Mouse (Mus musculus) heart, postnatal 10 days (tissue): ENCODE results near the gene Gm10553. TPM values are rescaled to one million over a fixed set of nuclear protein-coding genes. Genes with fewer than 3 reads are reported as not detected.
"Not testable (repeated sequence)": the region's sequence is repeated elsewhere in the genome, so short reads cannot be mapped to it uniquely, and the experiment has no call there.

Source experiments
- DNase-seq, 2 experiments: peaks; one replicate each; pipeline ENCODE4 v3.0.0; 2021
- intact Hi-C: fragments of 180-260 bp; cut with DNase I; formaldehyde crosslinking; loops from one replicate; pipeline ENCODE4 v1.15.1; 2025
- total RNA-seq, 2 experiments: library from RNA; stranded (reverse); gene quantifications; 2 replicates each; pipeline ENCODE4 v1.2.3; 2021

Gm10553 gene
- not detected for total RNA-seq

DNA sequence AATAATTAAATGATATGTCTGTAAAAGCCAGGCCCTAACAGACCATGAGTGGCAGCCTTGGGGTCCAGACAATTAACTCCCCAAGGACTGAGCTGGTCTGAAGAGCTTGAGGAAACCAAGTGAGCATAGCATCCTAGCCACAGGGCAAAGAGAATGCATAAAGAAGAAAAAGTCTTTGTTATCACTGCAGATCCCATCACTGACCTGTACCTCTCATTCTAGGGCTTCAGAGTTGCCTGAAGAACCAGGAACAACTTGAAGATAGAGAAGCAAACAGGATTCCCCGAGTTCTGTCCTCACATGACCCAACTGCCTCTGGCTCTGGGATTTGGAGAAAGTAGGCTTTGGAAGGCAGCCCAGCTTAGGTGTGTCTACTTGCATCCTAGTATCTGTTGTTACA, at the start of gene Gm10553:
TSS of gene Gm10553 (plus strand) at position 301 of the 400 bp plus-strand sequence.
- intact Hi-C loops, DNase-seq: not testable (repeated sequence)

DNA sequence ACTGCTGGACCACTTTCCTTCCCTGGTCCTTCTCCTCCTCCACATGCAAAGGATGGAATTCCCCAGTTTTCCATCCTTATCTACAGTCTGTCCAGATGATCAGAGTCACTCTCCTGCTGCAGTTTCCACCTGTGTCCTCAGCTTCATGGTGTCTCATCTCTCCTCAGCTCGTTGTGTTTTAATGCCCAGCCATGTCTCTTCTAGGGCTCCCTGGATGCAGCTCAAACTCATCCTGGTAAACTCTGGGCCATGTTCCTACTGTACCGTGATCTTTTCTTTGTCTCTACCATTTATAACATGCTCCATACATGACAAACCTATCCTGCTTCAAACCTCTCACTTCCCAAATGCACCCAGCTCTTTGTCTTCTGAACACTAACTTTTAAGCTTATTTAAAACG, 28.3 kb upstream of the Gm10553 start:
- DNase-seq, intact Hi-C loops: not testable (repeated sequence)

DNA sequence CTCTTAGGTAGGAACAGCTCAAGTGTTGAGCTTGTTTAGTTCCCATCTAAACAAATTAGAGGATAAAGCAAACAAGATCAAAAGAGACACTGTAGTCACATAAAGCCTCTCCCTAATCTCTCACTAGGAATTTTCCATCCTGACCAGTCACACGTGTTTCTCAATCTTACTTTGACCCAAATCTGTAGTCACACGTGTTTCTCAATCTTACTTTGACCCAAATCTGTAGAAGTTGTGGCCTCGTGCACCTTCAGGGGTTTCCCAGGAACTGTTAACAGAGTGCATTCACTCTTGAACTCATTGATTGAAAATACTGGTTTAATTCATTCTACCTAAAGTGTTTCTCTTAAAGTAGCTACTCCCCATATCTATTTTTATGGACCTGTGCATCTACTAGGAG, 26.9 kb upstream of the Gm10553 start:
- intact Hi-C loops, DNase-seq: not testable (repeated sequence)

DNA sequence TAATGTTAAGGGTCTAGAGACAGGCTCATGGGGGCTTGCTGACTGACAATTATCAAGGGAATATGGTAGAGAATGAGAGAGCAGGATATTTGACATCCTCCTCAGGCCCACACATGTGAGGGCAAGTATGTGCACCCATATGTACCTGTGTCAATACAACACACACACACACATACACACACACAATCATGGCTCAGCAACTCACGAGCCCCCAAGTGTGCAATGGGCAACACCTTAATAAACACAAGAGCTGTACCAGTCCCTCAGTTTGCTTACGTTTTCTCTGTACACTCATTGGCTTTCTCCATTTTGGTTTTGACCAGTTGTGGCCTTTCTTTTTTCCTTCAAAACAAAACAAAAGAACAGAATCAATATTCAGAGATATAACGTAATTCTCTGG, 15.2 kb upstream of the Gm10553 start:
- intact Hi-C loops, DNase-seq: not testable (repeated sequence)

DNA sequence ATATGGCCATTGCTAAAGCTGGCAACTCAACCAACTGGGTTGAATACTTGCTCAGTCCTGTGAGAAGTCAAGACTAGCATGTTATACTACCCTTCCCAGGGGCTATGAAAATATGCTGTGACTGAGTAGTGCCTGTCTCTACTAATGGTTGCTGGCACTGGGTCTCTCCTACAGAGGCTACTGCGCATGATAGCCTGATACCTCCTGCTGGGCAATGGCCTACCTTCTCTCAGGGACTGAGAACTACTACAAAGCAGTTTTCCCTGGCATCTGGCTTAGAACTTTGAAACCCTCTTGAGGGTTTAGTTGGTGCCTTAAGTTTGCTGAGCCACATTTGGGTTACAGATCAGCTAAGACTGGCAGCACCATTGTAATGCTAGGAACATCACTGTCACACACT, 13.8 kb upstream of the Gm10553 start:
- DNase-seq, intact Hi-C loops: not testable (repeated sequence)

DNA sequence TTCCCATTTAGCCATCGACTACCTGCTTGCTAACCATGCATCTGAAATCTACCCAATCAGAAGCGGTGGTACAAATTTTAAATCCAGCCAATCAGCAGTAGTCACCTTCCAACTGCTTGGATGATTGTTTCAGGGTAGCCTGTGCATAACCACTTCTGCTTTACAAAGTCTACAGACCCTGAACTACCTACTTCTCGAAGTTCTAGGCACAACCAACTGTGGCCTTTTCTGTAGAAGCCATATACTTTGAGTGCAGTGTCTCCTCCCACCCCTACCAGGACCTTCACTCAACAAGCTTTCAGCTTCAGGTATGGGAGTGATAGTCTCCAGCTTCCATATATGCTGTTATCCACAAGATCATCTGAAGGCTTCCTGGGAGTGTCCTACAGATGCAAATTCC, 7.8 kb upstream of the Gm10553 start:
- DNase-seq, intact Hi-C loops: not testable (repeated sequence)

DNA sequence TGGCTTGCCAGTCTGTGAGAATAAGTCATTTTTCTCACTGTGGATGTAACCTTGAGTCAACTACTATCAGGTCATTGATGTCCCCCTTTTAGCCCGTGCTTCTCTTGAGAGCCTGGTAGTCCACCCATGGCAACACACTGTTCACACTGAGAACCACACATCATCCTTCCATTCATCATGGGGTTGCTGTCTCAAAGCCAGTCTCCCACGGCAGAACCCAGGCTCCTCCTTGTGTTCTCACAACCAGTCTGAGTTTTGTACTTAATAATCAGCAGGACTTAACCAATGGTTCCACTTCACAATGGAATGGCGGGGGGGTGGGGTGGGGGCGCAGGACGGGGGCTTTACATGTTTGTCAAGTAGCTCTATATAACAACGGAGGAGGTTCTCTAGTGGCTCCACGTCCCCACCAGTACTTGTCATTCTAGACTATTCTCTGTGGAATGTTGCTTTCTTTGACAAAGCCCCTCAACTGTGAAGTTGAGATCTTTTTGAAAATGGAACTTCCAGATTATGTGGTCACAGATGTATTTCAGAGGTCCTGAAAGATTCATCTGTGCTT, 6.9 kb upstream of the Gm10553 start:
- DNase-seq, intact Hi-C loops: not testable (repeated sequence)

DNA sequence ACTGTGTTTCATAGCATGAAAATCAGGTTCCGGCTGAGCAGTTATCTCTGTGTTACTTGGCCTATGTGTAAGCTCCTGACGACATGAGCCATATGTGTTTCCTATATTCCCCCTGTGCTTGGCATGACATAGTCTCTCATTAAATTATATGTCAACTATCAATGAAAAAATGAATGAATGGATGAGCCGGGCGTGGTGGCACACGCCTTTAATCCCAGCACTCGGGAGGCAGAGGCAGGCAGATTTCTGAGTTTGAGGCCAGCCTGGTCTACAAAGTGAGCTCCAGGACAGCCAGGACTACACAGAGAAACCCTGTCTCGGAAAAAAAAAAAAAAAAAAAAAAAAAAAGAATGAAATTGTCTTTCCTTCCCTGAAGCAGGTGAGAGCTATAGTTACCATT, 883 bp upstream of the Gm10553 start:
- intact Hi-C loops, DNase-seq: not testable (repeated sequence)

DNA sequence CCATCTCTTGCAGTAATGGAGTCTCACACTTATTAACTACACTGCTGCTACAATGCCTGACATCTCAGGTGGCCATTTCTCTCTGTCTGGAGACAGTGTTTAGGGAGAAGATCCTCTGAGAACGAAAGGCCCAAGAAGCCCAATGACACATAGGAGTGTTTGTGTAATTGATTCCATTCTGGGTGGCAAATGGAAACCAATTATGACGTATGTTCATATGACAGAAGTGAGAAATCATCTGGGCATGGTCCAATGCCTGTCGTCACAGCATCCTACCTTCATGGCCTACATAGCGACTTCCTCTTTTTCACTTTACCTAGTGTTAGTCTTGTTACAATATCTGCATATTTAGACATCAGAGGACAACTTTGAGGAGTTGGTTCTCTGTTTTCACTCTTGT, 1.8 kb downstream of the Gm10553 start:
- intact Hi-C loops = not testable (repeated sequence)

DNA sequence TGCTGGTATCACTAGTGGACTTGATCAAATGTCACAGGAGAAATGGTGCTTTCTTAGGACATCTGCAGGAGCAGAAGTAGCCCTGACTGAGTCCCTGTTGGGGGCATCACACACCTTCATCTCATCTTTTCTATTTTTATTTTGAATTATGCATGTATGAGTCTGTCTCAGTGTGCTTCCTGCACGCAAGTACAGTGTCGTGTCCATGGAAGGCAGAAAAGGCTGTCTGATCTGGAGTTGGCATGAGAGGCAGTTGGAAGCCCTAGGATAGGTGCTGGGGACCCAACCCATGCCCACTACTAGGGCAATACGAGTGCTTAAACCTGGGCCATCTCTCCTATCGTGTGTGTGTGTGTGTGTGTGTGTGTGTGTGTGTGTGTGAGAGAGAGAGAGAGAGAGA, 5.4 kb downstream of the Gm10553 start:
- intact Hi-C loops, DNase-seq: not testable (repeated sequence)

More for the DNA sequence above, 1.8 kb downstream of the Gm10553 start:
- not testable (repeated sequence) for DNase-seq

DNA sequence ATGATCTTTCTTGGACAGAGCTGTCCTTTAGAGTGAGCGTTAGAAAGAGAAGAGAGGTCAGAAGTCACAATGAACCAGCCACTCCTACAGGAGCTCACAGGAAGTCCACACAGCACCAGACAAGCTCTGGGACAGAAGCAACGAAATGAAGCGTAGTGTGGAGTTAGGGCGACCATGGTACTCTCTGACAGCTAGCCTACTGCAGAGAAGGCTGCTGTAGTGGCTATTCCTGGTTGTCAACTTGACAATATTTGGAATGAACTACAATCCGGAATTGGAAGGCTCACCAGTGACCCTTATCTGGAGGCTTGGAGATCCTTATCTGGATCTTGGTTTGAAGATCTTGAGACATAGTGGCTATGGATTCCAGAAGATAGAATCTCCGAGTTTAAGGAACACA, 6.0 kb downstream of the Gm10553 start:
- DNase-seq, intact Hi-C loops: not testable (repeated sequence)

DNA sequence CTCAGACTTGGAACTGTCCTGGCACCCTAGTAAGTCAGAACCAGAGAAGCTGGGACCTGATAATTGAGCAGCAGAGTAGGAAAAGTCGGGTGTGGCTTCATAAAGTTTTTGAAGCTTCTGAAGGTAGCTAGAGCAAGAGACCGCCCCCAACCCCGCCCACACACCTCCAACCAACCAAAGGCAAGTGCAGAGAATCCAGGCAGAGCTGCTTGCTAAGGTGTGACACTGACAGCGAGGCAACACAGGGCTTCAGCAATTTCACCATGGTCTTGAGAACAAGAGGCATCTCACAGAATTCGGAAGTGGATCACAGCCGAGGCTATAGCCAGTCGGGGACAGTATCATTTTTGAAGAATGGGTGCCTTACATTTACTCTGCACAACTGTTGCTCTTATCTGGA, 9.8 kb downstream of the Gm10553 start, which contains the start of gene A530032D15Rik:
TSS of gene A530032D15Rik (minus strand) at position 101 of the 400 bp plus-strand sequence.
- intact Hi-C loops, DNase-seq: not testable (repeated sequence)

DNA sequence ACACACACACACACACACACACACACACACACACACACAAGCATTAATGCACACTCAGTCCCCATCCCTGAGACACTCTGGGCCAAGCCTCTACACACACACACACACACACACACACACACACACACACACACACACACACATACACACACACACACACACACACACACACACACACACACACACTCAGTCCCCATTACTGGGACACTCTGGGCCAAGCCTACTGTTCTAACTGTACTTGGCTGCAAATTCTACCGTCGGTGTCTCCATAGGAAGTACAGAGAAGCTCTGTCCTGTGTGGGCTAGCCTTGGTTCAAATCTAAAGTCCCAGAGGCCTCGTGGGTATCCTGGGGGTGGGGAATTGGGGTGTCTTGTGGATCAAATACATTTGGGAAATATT, 10.9 kb downstream of the Gm10553 start:
- intact Hi-C loops, DNase-seq: not testable (repeated sequence)

DNA sequence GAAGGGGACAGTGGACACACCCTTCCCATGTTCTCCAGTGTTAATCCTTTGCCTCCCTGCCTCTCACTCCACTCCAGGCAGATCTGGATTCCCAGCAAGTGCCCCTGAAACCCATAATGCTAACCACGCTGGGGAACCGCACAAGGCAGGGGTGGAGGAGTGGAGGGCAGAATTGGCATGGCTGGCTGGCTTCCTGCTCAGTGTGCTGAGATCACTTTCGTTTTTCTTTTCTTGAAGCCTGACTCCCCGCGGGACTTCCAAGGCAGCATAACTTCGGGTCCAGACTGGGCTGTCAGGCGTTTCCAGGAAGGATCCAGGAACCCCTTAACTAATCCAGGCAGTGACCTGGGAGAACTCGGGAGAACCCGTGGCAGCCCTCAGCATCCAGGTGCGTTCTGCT, 11.6 kb downstream of the Gm10553 start:
- DNase-seq, intact Hi-C loops: not testable (repeated sequence)

DNA sequence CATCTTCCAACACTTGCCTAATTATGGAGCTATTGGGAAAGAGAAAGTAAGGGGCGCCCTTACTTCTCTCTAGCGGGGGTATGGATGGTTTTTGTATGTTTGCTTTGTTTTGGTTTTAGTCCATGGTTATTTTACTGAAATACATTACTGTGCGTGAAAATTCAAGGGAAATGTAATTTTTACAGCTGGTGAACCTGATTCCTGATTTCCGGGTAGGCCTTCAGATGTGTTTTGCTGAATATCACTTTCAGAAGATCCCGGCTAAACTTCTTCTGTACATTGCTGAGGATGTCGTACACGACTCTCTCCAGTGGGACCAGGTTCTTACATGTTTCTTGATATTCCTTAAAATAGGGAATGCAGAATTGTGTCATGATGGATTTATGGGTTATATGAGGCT, 12.3 kb downstream of the Gm10553 start:
- DNase-seq, intact Hi-C loops: not testable (repeated sequence)

DNA sequence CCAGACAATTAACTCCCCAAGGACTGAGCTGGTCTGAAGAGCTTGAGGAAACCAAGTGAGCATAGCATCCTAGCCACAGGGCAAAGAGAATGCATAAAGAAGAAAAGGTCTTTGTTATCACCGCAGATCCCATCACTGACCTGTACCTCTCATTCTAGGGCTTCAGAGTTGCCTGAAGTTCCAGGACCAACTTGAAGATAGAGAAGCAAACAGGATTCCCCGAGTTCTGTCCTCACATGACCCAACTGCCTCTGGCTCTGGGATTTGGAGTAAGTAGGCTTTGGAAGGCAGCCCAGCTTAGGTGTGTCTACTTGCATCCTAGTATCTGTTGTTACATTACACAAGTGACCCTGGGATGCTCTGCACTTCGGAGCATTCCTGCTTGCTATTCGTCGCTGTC, 12.9 kb downstream of the Gm10553 start:
- DNase-seq, intact Hi-C loops: not testable (repeated sequence)

DNA sequence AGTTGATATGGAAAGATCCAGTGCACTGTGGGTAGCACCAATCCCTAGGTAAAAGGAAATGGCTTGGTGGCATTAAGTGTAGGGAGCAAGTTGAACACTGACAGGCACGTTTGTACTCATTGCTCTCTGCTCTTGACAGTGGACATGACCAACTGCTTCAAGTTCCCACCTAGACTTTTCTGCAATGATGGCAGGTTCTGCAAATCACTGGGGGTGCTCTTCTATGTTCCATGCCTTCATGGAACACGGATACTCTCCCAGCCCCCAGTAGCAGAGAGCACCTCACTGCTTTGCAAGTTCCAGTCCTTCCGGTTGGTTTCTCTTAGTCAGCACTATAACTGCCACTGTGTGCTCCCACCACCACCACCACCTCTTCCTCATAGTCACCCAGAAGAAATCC, 14.1 kb downstream of the Gm10553 start:
- intact Hi-C loops = not testable (repeated sequence)

DNA sequence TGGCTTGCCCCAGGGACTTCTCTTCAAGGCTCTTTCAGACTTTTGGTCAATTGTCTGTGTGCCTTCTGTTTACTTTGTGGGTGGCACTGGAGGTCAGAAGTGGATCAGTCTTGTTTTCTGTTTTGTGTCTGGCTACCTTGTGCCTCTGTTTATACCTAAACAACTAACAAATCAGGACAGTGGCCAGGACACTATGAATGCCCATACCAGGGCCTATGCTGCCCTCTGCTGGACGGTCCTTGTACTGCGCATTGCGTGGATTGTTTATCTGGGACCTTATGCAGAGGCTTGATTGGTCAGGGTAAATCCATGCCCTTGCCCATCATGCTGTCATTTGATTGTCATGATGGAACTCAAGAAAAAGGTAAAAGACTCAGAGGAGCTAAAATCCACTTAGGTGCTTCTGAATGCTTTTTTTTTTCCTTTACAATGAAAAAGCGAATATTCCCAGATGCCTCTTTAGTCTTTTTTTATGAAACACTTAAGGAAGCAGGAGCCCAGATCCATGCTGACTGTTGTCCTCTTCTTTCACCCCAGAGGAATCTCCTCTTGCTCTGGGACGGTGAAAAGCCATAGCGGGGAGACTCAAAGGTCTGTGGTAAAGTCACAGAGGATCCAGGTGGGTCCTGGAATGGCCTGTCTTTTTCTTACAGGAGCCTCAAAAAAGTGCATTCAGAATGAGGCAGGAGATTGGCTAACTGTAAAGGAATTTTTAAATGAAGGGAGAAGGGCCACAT, 14.9 kb downstream of the Gm10553 start:
- DNase-seq = peak in 1 of 2 experiments; percentile 25
- intact Hi-C loops = not testable (repeated sequence)

More for the DNA sequence above, 14.1 kb downstream of the Gm10553 start:
- DNase-seq = not testable (repeated sequence)

DNA sequence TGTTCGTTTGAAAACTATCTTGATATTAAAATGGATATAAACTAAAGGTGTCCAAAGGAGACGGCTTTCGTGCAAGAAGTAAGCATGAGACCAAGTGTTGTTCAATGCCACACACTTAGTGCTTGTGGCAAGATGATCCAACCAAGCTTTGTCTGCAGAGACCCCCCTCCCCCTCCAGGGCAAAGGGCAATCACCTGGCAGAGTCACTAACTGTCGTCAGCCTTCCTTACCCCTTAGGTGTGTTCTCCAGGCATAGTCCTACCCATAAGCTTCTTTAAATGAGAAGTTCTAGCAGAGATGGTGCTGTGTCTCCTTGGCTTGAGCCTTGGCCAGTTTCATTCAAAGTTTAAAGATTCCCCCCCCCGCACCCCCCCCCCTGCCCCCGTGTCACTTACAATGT, 17.6 kb downstream of the Gm10553 start:
- DNase-seq, intact Hi-C loops: not testable (repeated sequence)

DNA sequence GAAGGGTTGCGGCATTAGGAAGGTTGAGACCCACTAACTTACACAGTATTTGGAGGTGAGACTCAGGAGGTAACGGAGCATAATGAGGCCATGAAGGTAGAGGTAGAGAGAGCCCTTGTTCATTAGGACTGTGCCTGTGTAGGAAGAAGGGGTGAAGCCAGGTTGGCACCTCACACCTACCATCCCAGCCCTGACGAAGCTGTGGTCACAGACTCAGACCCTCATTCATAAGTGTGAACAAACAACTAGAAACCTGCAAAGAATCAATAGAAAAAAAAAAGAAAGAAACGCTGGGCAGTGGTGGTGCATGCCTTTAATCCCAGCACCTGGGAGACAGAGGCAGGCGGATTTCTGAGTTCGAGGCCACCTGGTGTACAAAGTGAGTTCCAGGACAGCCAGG, 18.4 kb downstream of the Gm10553 start:
- intact Hi-C loops, DNase-seq: not testable (repeated sequence)

DNA sequence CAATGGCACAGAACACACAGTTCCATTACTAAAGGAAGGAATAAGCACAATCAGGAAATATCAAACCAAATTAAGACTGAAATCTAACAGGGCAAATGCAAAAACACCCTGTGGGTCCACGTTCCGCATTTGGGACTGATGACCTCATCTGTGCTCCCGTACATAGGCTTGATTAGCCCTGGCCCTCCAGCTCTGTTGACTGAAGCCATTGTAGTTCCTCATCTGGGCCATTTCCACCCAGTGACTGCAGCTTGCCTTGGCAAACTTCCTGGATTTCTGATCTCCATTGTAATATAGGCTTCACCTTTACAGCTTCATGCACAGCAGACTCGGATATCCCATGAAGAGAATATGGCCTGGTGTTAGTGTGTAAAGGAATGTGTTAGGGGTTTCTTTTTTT, 21.9 kb downstream of the Gm10553 start:
- intact Hi-C loops, DNase-seq: not testable (repeated sequence)

DNA sequence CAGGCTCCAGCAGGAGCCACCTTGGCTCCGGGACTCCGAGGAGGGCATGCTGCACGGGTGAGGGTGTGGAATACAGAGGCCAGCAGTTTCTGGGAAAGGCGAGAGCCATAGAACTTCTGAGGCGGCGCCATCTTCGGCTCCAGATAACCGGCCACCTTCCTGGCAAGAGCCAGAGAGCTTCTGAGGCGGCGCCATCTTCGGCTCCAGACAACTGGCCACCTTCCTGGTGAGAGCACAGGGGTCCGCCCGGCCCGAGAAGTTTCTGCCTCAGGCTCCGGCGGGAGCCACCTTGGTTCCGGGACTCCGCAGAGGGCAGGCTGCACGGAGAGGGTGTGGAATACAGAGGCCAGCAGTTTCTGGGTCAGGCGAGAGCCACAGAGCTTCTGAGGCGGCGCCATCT, 33.7 kb downstream of the Gm10553 start:
- DNase-seq, intact Hi-C loops: not testable (repeated sequence)
